Mouse (Mus musculus) lung, embryonic 15.5 days (tissue): ENCODE measurements around the gene Kcnab2. TPM values are rescaled to one million over a fixed set of nuclear protein-coding genes. Genes with fewer than 3 reads are reported as not detected.

Source experiments
- ATAC-seq: fragments of 200-750 bp; cut with Nextera tagmentation; 2 replicates; pipeline ENCODE4 v1.8.0; 2017; ENCODE audit warnings: moderate number of reproducible peaks, borderline replicate concordance; ENCODE audit not compliant: low FRiP score, low TSS enrichment; ENCODE audit errors: extremely low read depth
- H3K27ac ChIP-seq: fragments of 300-500 bp; sonication (generic); 2 replicates; pipeline ENCODE4 v1.5.1; 2015; ENCODE audit warnings: moderate library complexity, mild to moderate bottlenecking, inconsistent platforms
- H3K27me3 ChIP-seq: fragments of 300-500 bp; sonication (generic); 2 replicates; pipeline ENCODE4 v1.6.1; 2015; ENCODE audit warnings: inconsistent platforms
- H3K36me3 ChIP-seq: fragments of 300-500 bp; sonication (generic); 2 replicates; pipeline ENCODE4 v1.6.1; 2015; ENCODE audit warnings: inconsistent platforms
- H3K4me1 ChIP-seq: fragments of 300-500 bp; sonication (generic); 2 replicates; pipeline ENCODE4 v1.6.1; 2015; ENCODE audit warnings: inconsistent platforms
- H3K4me2 ChIP-seq: fragments of 300-500 bp; sonication (generic); 2 replicates; pipeline ENCODE4 v1.6.1; 2015; ENCODE audit warnings: inconsistent platforms, mild to moderate bottlenecking, moderate library complexity
- H3K4me3 ChIP-seq: fragments of 300-500 bp; sonication (generic); 2 replicates; pipeline ENCODE4 v1.5.1; 2015; ENCODE audit warnings: mild to moderate bottlenecking, inconsistent platforms
- H3K9ac ChIP-seq: fragments of 300-500 bp; sonication (generic); 2 replicates; pipeline ENCODE4 v1.6.1; 2015; ENCODE audit warnings: inconsistent platforms
- H3K9me3 ChIP-seq: fragments of 300-500 bp; sonication (generic); 2 replicates; pipeline ENCODE4 v1.6.1; 2016; ENCODE audit warnings: inconsistent platforms
- WGBS: fragments of 180-500 bp; shearing (Covaris S2); methylation state at CpG from one replicate; pipeline ENCODE4 v1.1.7; 2015; 5-methylcytosine and 5-hydroxymethylcytosine counted together
- polyA plus RNA-seq: library from polyadenylated mRNA; unstranded; fragments of >200 nt; fragmentation: Nextera tagmentation; extraction: Ambion mirVana; gene quantifications from 2 replicates; pipeline ENCODE4 v1.2.1, GENCODE M21; 2015

Gene Kcnab2
- polyA plus RNA-seq, 1 experiment from 2014 or later: 7.3 TPM

GRCm38 (mm10) chr4:152447731-152448665 lies 29.7 kb downstream of the Kcnab2 start:
- 74% methylated on average over 22 of the region's 22 CpGs for WGBS
- Histone ChIP-seq H3K4me1 (no peaks in the 10 kb centered on the region), H3K36me3 (no peaks in the 10 kb centered on the region), H3K27ac (no peak overlapping the region), H3K27me3 (no peaks in the 10 kb centered on the region), H3K4me3 (no peak overlapping the region), H3K9me3 (no peaks in the 10 kb centered on the region), H3K9ac (no peak overlapping the region), H3K4me2 (no peak overlapping the region)
- ATAC-seq: no peak

GRCm38 (mm10) chr4:152446178-152446577 lies 31.5 kb downstream of the Kcnab2 start:
- Histone ChIP-seq H3K36me3 (no peaks in the 10 kb centered on the region), H3K9me3 (no peaks in the 10 kb centered on the region), H3K27ac (no peak overlapping the region), H3K4me3 (no peak overlapping the region), H3K4me2 (no peak overlapping the region), H3K27me3 (no peaks in the 10 kb centered on the region), H3K4me1 (no peaks in the 10 kb centered on the region), H3K9ac (no peak overlapping the region)
- 65% methylated on average over 10 of the region's 10 CpGs for WGBS
- ATAC-seq: no peak

- 33% methylated on average over 9 of the region's 9 CpGs for WGBS
- H3K27me3 ChIP-seq: no peaks in the 10 kb centered on the region
- H3K9me3 ChIP-seq: no peaks in the 10 kb centered on the region
- no peaks in the 10 kb centered on the region for H3K4me1 ChIP-seq
- H3K27ac ChIP-seq: no peak overlapping the region
- H3K36me3 ChIP-seq: no peaks in the 10 kb centered on the region
- no peak overlapping the region for H3K4me2 ChIP-seq
- ATAC-seq: no peak
- no peak overlapping the region for H3K9ac ChIP-seq
- H3K4me3 ChIP-seq: no peak overlapping the region
Measured at GRCm38 (mm10) chr4:152441536-152441935, 36.1 kb downstream of the Kcnab2 start.

GRCm38 (mm10) chr4:152440882-152441281 lies 36.8 kb downstream of the Kcnab2 start:
- H3K9me3 ChIP-seq: no peaks in the 10 kb centered on the region
- H3K36me3 ChIP-seq: no peaks in the 10 kb centered on the region
- H3K4me1 ChIP-seq: no peaks in the 10 kb centered on the region
- H3K9ac ChIP-seq: no peak overlapping the region
- no peak overlapping the region for H3K4me3 ChIP-seq
- no peaks in the 10 kb centered on the region for H3K27me3 ChIP-seq
- ATAC-seq: no peak
- no peak overlapping the region for H3K27ac ChIP-seq
- no peak overlapping the region for H3K4me2 ChIP-seq
- WGBS: 53% methylated on average over 9 of the region's 9 CpGs

- H3K4me1 ChIP-seq: no peaks in the 10 kb centered on the region; the same call in 1 of the 2 replicates
- ATAC-seq: no peak
- H3K9me3 ChIP-seq: no peaks in the 10 kb centered on the region
- WGBS: 12% methylated on average over 10 of the region's 10 CpGs
- no peak overlapping the region for H3K9ac ChIP-seq
- no peak overlapping the region for H3K4me3 ChIP-seq
- H3K27ac ChIP-seq: no peak overlapping the region
- peak overlapping the region; percentile 45 for H3K4me2 ChIP-seq
- H3K27me3 ChIP-seq: no peaks in the 10 kb centered on the region
- H3K36me3 ChIP-seq: no peaks in the 10 kb centered on the region
Measured at GRCm38 (mm10) chr4:152435255-152435654, 42.4 kb downstream of the Kcnab2 start.

GRCm38 (mm10) chr4:152434836-152435235 lies 42.8 kb downstream of the Kcnab2 start:
- no peak overlapping the region for H3K27ac ChIP-seq
- WGBS: 2% methylated on average over 9 of the region's 9 CpGs
- H3K36me3 ChIP-seq: no peaks in the 10 kb centered on the region
- no peaks in the 10 kb centered on the region for H3K9me3 ChIP-seq
- peak overlapping the region; percentile 45 for H3K4me2 ChIP-seq
- ATAC-seq: peak; percentile 71; the same call in 1 of the 2 replicates
- H3K27me3 ChIP-seq: no peaks in the 10 kb centered on the region
- no peaks in the 10 kb centered on the region; the same call in 1 of the 2 replicates for H3K4me1 ChIP-seq
- no peak overlapping the region for H3K4me3 ChIP-seq
- H3K9ac ChIP-seq: no peak overlapping the region

- Histone ChIP-seq H3K27me3 (no peaks in the 10 kb centered on the region), H3K4me3 (no peak overlapping the region), H3K9ac (no peak overlapping the region), H3K27ac (no peak overlapping the region), H3K4me2 (no peak overlapping the region), H3K9me3 (no peaks in the 10 kb centered on the region), H3K36me3 (no peaks in the 10 kb centered on the region), H3K4me1 (no peaks in the 10 kb centered on the region; the same call in 1 of the 2 replicates)
- no peak for ATAC-seq
- WGBS: 48% methylated on average over 5 of the region's 5 CpGs
Measured at GRCm38 (mm10) chr4:152432308-152432707, 45.4 kb downstream of the Kcnab2 start.

GRCm38 (mm10) chr4:152428259-152428658 lies 49.4 kb downstream of the Kcnab2 start:
- no peaks in the 10 kb centered on the region for H3K9me3 ChIP-seq
- no peaks in the 10 kb centered on the region; the same call in 1 of the 2 replicates for H3K4me1 ChIP-seq
- no peaks in the 10 kb centered on the region for H3K27me3 ChIP-seq
- no peak overlapping the region for H3K4me2 ChIP-seq
- no peaks in the 10 kb centered on the region for H3K36me3 ChIP-seq
- no peak overlapping the region for H3K9ac ChIP-seq
- no peak for ATAC-seq
- 44% methylated on average over 8 of the region's 8 CpGs for WGBS
- H3K4me3 ChIP-seq: no peak overlapping the region
- no peak overlapping the region for H3K27ac ChIP-seq

- Histone ChIP-seq H3K27me3 (no peaks in the 10 kb centered on the region), H3K4me1 (no peaks in the 10 kb centered on the region), H3K9ac (no peak overlapping the region), H3K4me3 (no peak overlapping the region), H3K36me3 (no peaks in the 10 kb centered on the region), H3K27ac (no peak overlapping the region), H3K9me3 (no peaks in the 10 kb centered on the region), H3K4me2 (no peak overlapping the region)
- 57% methylated on average over 5 of the region's 5 CpGs for WGBS
- no peak for ATAC-seq
Measured at GRCm38 (mm10) chr4:152424922-152425321, 52.7 kb downstream of the Kcnab2 start.

GRCm38 (mm10) chr4:152424341-152424740 lies 53.3 kb downstream of the Kcnab2 start:
- no peak overlapping the region for H3K9ac ChIP-seq
- no peaks in the 10 kb centered on the region for H3K4me1 ChIP-seq
- no peaks in the 10 kb centered on the region for H3K36me3 ChIP-seq
- H3K27ac ChIP-seq: no peak overlapping the region
- no peak overlapping the region for H3K4me3 ChIP-seq
- ATAC-seq: no peak
- WGBS: 35% methylated on average over 4 of the region's 4 CpGs
- no peaks in the 10 kb centered on the region for H3K9me3 ChIP-seq
- no peak overlapping the region for H3K4me2 ChIP-seq
- H3K27me3 ChIP-seq: no peaks in the 10 kb centered on the region

GRCm38 (mm10) chr4:152423576-152423975 lies 54.1 kb downstream of the Kcnab2 start:
- Histone ChIP-seq H3K4me2 (no peak overlapping the region), H3K9ac (no peak overlapping the region), H3K27ac (no peak overlapping the region), H3K9me3 (no peaks in the 10 kb centered on the region), H3K4me1 (no peaks in the 10 kb centered on the region), H3K36me3 (no peaks in the 10 kb centered on the region), H3K27me3 (no peaks in the 10 kb centered on the region), H3K4me3 (no peak overlapping the region)
- no peak for ATAC-seq
- WGBS: 76% methylated on average over 6 of the region's 6 CpGs

- H3K9me3 ChIP-seq: no peaks in the 10 kb centered on the region
- H3K4me1 ChIP-seq: no peaks in the 10 kb centered on the region
- no peak for ATAC-seq
- no peak overlapping the region for H3K27ac ChIP-seq
- WGBS: 33% methylated on average over 28 of the region's 28 CpGs
- H3K9ac ChIP-seq: no peak overlapping the region
- no peak overlapping the region for H3K4me2 ChIP-seq
- H3K36me3 ChIP-seq: no peaks in the 10 kb centered on the region
- no peak overlapping the region for H3K4me3 ChIP-seq
- H3K27me3 ChIP-seq: no peaks in the 10 kb centered on the region
Measured at GRCm38 (mm10) chr4:152418229-152419060, 59.2 kb downstream of the Kcnab2 start.
